Mouse (Mus musculus) thymus, adult 18-20 months (tissue): Measurements from ENCODE around the gene Maz.
A peak's percentile ranks its signal among the peaks of the same experiment; 100 is the strongest.

Experiments used
- DNase-seq, 2 experiments: peaks; one replicate each; pipeline ENCODE4 v3.0.0; 2022; ENCODE audit warnings: mixed read lengths in 2 of 2

Gene Maz

DNA sequence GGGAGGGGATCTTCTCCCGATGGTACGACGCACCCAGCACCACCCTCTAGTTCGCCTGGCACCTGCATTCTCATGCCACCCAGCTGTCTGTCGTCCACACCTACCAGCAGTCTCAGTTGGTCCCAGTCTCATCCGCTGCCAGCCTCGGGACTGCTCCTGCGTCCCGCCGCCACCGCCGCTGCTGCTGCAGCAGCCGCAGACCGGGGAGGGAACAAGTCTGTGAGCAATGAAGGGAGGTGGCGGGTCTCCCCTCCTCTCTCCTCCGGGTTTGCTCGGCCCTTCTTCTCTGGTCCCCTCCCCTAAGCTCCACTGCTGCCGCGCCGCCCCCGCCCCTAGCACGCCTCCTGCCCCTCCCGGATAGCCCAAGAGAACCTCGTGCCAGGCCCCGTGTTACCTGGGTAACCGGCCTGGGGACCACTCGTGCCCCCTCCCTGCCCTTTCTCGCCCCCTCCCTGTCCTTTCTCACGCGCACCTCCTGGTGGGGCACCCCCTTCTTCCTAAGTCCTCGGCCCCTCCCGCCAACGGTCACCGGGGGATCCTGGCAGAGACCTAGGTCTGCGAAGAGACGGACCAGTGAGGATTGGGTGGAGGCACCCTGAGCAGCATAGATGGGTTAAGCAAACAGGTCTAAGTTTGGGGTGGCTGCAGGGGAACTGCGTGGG lies 5.8 kb downstream of the Maz start, which contains the start of the genes Gm42742 and Prrt2:
Gene Gm42742 (minus strand): TSS at position 197 of the 662 bp plus-strand sequence.
Gene Prrt2 (minus strand): TSS at position 311 of the 662 bp plus-strand sequence.
- peak; percentile 67 to 71 for DNase-seq

DNA sequence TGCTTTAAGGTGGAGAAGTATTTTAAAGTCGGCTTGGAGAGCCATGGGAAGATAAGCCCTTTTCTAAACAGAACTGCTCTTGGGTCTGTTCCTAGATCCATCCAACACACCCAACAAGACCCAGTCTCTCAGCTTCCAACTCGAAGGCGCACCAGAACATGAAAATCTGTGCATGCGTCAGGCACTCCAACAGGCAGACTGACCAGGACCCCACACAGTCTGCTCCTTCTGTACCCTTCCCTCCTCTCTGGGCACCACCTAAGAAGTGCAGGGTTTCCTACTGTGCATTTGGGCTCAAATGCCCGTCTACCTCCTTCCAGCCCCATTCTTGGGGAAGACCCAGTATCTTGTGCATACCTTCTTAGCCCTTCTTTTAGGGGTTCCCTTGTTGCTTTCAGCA lies 6.3 kb downstream of the Maz start:
- DNase-seq = no peak

DNA sequence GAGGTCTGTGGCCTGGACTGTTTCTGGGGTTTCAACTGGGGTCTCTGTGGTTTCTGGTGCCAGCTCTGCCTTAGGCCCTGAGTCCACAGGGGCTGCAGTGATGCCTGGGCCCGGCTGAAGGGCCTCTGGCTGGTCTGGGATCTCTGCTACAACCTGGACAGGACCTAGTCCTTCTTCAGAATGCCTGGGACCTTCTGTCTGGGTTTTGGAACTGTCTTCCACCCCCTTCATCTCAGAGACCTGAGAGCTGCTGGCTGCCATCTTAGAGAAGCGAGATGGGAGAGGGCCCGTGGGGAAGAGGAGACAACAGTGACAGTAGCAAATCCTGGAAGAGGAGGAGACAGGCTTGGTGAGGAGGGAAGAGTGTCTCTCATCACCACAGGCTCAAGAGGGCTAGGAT lies 6.8 kb downstream of the Maz start:
- DNase-seq = no peak

DNA sequence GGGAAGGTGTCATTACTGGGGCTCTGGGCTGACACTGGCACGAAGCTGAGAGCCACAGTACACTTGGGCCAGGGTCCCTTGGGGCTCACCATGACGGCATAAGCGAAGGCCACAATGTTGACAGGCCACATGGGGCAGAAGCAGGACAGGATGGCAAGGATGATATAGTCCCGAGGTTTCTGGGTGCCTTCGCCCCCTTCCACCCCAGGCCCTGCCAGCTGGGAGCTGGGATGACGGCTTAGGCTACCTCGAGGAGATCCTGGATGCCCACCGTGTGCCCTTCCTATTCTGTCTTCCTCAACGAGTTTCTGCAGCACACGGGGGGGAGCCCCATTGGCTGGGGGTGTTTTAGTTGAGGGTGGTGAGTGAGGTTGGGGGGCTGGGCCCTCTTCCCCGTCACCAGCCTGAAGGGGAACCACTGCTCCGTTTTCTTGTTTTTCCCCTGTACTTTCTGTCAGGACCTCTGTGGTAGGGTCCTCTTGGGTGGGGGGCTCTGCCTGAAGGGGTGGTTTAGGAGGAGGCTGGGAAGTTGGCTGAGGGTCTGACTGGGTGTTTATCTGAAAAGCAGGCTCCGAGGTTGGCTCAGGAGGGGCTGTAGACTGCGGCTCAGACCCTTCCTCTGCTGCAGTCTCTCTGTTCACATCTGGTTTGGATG lies 7.4 kb downstream of the Maz start:
- no peak for DNase-seq

DNA sequence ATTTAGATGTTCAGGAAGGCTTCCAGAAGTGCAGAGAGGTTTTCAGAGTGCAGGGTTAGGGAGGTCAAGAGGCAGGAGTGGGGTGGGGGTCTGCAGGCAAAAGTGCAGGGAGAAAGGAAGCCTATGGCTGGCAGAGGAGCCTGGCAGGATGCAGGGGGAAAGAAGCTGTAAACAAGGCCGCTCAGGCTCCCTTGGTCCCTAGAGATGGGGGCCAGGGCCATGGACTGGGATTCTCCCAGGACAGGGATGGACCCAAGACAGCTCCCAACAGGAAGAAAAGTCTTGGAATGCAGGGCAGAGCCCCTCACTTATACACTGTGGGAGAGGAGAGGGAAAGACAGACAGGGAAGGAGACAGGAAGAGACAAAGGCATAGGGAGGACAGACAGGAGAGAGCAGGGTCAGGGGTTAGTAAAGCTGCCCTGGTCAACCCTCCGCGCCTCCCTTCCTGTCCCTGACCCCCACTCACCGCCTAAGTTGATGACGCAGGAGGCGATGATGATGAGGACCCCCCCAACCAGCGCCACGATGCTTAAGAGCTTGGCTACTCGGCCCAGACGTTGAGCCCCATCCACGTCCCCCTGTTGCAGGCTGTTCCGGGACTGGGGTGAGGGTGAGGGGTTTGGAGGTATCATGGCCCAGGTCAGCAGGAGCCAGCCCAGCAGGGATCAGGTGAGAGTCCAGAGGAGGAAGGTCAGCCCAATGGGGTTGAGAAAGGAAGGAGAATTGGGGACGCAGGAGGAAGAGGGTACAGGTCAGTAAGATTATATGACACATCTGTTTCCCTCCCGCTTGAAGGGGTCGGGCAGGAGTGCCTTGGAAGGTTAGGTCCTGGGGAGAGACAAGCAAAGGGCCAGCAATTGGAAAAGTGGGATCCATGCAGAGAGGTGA lies 8.2 kb downstream of the Maz start:
- no peak for DNase-seq

DNA sequence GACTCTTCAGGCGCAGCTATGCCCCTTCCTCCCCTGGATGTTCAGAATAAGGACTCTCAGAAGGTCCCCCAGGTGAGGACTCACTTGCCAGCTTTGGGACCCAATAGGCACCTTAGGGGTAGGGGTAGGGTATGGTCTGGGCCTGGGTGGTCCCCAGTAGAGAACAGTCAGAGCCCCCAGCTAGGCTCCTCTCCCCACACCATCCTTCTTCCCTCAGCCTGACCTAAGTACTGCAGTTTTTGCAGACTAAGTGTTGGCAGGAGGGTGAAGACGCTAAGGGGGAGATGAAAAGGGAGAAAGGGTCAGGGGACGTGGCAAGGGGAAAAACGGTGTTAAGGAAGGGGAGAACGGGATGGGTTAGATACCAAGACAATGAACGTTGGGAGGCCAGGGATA lies 8.9 kb downstream of the Maz start:
- no peak for DNase-seq

DNA sequence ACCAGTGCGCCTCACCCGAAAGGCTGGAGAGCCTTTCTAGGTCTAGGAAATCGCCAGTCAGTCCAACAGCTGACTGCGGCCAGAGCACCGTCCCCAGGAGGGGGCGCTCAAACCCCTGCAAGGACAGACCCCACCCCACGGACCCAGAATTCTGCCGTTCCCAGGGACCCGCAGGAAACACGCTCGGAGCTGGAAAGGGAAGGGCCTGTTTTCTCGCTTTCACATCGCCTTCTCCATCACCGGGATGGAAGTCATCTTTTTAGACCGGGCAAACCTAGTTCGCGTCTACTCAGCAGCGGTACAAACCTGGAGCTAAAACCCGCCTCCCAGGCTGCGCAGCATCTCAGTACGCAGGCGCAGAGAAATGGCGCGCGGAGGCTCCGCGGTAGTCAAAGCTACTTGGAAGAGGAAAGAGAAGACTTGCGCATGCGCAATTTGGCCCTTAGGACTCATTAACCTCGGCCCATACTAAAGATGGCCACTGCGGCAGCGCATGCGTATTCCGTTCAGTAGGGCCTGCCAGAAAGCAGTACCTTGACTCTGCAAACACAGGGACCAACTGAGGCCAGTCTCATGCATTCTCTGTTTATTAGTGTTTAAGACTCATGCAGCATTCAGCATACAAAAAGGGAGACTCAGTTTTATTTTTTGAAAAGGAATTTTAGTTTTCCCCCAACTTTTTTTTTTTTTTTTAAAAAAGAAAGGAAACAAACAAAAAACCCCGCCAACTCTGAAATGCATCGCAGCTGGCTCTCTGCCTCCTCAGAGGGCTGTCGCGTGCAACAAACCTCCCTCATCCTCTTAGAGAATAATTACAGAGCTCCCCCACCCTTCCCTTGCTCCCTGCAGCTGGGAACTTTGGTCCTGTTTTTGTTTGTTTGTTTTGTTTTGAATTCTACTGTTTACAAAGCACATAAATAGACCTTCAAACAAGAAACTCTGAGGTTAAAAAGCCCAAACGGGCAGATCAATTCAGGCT lies 9.6 kb downstream of the Maz start, which contains the start of gene Pagr1a:
Gene Pagr1a (minus strand): TSS at position 382 of the 979 bp plus-strand sequence.
- peak; percentile 95 to 96 for DNase-seq

DNA sequence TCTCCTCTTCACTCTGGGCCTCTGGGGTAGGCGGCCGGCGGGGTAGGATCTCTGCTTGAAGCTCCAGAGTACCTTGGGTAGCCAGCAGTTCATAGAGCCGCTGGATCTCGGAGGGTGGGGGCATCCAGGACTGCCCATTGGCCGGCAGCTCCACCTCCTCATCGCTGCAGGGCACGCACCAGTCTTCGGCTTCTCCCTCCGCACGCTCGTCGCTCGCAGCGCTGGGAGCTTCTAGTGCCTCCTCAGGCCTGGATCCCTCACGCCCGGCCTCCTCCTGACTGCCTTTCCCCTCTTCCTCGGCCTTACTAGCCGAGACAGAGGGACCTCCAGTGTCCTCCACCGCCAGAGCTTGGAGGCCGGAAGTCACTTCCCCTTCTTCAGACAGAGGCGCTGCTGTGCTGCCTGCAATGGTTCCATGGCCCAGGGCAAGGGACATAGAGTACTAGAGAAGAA lies 10.3 kb downstream of the Maz start:
- no peak for DNase-seq

DNA sequence TGATC lies 10.6 kb downstream of the Maz start, which contains the start of gene Pagr1b:
Gene Pagr1b (minus strand): TSS at position 4 of the 5 bp plus-strand sequence.
- no peak for DNase-seq

DNA sequence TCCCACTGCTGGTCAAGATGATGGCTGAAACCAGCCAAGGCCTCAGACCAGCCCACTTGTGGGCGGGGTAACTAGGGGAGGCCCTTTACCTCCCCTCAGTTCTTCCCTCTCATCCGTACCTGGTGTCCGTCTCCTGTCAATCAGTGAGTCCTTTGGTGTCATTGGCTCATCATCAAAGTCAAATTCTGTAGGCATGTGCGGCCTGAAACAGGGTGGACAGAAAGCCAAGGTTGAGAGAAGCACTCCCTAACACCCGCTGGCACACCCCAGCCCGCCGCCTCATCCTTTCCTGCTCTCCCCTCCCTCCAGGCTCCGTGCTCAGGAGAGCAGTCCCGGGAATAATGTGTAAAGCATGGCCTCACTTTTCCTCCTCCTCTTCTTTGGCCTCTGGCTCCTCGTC lies 10.8 kb downstream of the Maz start:
- DNase-seq = peak in 1 of 2 experiments; percentile 45

DNA sequence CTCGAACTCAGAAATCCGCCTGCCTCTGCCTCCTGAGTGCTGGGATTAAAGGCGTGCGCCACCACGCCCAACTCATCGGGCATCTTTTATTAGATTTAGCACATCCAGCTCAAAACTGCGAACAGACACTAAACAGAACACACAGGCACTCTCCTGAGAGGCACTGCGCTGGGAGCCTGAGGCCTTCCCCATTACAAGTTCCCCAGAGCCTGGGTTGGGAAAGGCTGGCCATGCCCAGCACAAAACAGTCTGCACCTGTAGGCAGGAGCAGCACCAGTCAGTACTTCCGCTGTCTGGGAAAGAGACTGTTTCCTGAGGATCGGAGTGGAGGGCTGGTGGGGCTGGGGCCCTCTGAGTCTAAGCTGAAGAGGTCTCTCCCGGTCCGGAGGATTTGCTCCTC lies 11.8 kb downstream of the Maz start:
- no peak for DNase-seq

DNA sequence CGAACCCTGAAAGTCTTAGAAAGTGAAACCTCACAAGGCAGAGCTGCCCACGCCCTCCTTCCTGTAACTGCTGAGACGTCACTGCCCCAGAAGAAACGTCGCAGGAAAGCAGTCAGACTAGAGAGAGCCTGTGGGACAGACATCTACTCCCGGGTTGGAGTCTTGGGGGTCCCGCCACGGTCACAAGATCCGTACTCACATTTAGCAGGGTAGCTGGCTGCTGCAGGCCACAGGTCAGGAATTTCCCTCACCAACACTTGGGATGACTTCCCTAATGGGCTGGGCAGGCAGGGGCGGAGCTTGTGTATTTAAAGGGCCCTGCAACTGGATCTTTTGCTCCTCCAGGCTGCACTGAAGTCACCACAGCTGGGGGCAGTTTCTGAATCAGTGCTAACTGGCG lies 12.5 kb downstream of the Maz start, which contains the start of gene Mvp:
Gene Mvp (minus strand): TSS at position 302 of the 400 bp plus-strand sequence.
- peak in 1 of 2 experiments; percentile 58 for DNase-seq

DNA sequence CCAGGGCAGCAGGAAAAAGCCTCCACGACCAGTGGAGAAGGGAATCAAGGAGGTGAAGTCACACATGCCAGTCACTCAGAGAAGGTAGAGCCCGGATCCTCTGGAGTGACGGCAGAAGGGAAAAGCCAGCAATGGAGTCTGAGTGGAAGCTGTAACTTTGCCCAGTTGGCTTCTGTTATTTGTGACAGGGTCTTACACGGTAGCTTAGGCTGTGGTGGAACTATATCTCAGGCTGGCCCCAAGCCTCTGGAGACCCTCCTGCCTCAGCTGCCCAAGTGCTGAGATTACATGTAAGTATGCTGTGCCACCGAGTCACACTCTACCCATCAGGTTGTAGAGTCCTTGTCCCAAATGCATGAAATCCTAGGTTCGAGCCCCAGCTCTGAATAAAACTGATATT lies 13.5 kb downstream of the Maz start:
- no peak for DNase-seq

DNA sequence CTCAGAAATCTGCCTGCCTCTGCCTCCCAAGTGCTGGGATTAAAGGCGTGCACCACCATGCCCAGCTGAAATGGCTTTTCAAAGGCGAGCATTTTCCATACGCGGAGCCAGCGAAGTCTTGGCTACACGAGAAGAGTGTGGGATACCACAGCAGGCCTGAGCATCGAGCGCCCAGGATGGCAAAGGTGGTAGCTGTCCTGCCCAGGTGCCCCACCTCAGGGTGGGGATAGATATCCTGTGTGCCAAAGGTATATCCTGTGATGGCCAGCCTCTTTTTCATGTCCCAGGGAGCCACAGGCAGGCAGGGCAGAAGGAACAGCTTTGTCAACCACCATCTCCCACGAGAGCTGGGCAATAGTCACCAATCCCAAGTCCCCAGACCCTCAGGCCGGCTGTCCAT lies 14.0 kb downstream of the Maz start:
- DNase-seq = no peak

DNA sequence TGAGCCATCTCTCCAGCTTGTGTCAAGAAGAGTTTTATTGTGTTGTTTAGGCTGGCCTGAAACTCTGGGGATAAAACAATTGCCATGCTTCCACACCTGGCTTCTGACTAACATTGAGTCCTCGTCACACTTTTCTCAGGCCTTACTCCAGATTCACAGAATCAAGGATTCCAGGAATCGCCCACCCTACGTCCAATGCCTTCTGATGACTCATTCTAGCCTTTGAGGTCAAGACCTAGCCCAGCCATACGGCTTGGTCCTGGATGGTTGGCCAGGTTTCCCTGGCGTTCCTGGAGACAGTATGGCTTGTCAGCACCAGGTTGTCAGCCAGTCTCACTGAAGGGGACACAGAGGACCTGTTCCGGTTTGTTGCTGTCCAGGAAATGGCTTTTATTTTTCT lies 14.5 kb downstream of the Maz start:
- no peak for DNase-seq

DNA sequence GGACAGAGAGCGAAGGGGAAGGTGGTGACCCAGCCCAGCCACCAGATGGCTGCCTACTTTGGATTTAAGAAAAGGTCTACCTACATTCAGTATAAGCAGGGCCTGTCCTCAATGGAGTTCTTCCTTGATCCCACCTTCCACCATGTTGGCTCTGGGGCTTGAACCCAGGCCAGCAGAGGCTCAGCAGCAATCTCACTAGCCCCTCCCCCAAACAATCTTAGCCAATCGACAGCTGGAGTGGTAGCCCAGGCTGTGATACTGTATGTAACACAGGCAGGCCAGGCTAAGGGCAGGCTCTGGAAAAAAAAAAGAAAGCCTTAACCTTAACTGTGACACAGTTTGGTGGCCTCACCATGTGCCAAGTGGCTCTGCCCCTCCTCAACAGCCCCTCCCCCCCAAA lies 15.1 kb downstream of the Maz start:
- no peak for DNase-seq

DNA sequence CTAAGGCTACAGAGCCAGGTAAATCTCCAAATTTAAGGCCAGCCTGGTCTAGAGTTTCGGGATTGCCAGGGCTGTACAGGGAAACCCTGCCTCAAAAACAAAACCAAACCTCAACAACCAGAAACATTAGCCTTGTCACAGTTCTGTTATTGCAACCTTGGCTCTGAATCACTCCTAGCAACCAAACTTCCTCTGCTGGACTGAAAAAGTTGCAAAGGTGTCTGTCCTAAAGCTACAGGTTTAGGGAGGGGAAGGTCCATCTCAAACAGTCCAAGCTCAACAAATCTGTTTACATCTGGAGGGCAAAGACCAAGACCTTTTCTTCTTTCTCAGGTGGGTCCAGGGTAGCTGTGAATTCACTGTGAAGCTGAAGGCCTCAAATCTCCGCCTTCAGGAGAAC lies 15.8 kb downstream of the Maz start:
- DNase-seq = no peak

DNA sequence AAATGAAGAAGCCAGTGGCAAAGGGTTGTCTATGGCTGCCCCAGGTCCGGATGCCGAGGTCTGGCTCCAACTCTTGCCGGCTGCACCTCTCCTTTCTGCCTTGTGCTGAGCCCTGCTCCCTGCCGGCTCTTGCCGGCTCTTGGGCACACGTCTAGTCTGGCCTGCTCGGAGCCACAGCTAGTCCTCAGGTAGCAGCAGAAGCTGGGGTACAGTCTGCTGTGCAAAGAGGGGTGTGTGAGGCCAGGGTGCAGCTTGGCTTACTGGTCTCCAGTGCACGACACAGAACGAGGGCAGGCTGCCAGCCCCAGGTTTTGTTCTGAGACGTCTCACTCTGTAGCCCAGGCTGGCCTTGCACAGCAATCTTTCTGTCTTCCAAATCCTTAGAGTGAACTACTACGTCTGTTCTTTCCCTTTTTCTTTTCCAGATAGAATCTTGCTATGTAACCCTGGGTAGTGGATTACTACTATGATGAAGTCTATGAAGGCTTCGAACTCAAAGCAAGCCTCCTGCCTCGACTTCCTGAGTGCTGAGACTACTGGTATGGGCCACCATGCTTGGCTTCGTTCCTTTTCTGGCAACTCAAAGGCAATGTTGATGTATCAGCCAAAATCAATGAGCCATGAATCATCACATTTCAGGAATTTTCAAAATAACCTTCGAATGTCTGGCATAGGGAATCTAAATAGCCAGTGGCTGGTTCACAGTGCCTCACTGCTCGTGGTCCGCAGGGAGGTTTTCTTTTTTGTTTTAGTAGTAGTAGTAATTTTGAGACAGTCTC lies 17.3 kb downstream of the Maz start:
- no peak for DNase-seq

DNA sequence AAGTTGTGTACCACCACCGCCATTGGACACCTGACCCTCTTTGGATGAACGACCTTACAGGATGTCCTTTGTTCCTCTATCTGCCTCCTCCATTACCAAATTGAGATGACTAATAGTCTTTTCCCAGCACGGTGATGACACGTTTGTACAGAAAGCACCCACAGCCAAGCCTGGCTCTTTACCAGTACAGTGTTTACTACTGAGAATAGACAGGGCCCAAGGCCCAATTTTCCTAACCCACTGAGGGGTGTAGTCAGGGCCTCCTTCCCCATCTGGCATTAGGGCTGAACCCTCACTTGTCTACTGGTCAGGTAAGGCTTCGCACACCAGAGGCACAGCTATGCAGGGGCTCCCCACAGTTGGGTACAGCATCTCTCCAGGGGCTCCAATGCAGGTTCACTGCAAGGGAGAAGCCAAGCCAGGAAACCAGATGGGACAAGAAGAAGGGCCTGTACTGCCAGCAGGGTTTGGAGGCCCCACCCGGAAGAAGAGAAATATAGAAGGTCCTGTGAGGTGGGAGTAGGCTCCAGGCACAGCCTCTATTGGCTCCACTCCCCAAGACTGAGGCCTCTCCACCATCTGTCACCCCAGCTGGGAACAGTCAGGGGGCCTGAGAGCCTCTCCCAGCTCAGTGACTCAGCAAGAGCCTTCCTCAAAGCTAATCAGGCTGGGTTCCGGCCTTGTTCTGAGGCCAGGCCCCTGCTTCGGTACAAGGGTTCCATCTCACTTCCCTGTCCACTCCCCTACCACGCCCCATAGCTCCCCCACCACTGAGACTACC lies 18.4 kb downstream of the Maz start:
- no peak for DNase-seq

DNA sequence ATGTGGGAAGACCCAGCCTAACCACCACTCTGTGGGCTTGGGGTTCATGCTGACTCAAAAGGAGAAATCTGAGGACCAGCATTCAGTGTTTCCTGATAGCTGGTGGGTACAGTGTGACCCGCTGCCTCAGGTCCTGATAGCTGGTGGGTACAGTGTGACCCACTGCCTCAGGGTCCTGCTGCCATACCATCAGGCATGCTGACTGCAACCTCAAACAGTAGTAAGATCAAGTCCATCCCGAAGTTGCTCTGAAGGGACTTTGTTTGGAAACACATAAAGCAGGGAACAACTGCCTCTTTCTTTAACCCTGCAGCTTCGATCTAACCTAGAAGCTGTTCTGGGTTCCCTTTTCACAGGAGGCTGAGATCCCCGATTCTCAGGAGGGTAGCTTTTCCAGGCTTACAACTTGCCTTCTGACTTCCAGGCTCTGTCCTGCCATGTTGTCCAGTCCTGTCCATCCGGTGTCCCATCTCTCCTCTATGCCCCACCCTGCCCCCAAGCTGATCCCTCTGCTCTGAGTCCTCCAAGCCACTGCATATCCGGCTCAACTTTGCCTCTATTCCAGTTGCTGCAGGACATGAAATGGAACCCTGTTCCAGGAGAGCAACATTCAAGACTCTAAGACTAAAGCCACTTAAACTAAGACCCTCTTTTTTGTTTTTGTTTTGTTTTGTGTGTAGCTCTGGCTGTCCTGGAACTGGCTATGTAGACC lies 19.4 kb downstream of the Maz start:
- no peak for DNase-seq
